Mouse (Mus musculus): ENCODE measurements around the gene Kcnt1. TPM values are rescaled to one million over a fixed set of nuclear protein-coding genes. Genes with fewer than 3 reads are reported as not detected.
"Not testable (repeated sequence)": the region's sequence is repeated elsewhere in the genome, so short reads cannot be mapped to it uniquely, and the experiment has no call there.

Kcnt1 gene
- total RNA-seq (2015; ENCODE audit: low replicate concordance), result not detected in 2 replicates
- not detected in 2 replicates for total RNA-seq (2017; ENCODE audit: low replicate concordance)

- ATAC-seq (replicated peaks; ENCODE audit: low FRiP score, poor library complexity, severe bottlenecking), result no peak
These were observed at the start of gene Kcnt1 for GRCm38 (mm10) chr2:25863337-25864131. TSS of gene Kcnt1 (plus strand) at chr2:25863734.

GRCm38 (mm10) chr2:25815748-25816147 is 47.8 kb upstream of the Kcnt1 start, which contains the start of gene Glt6d1:
TSS of gene Glt6d1 (minus strand) at chr2:25815848.
- ATAC-seq (replicated peaks; ENCODE audit: low FRiP score, poor library complexity, severe bottlenecking), result not testable (repeated sequence)

- ATAC-seq (replicated peaks; ENCODE audit: low FRiP score, poor library complexity, severe bottlenecking), result no peak
These were observed 40.7 kb upstream of the Kcnt1 start, which contains the start of gene Lcn9 for GRCm38 (mm10) chr2:25822806-25823205. TSS of gene Lcn9 (plus strand) at chr2:25823153.

- no peak for ATAC-seq (replicated peaks; ENCODE audit: low FRiP score, poor library complexity, severe bottlenecking)
These were observed 38.8 kb upstream of the Kcnt1 start for GRCm38 (mm10) chr2:25824751-25825150.

- ATAC-seq (replicated peaks; ENCODE audit: low FRiP score, poor library complexity, severe bottlenecking), result no peak
These were observed 35.1 kb upstream of the Kcnt1 start for GRCm38 (mm10) chr2:25828344-25828947.

- no peak for ATAC-seq (replicated peaks; ENCODE audit: low FRiP score, poor library complexity, severe bottlenecking)
These were observed 32.7 kb upstream of the Kcnt1 start for GRCm38 (mm10) chr2:25830786-25831185.

GRCm38 (mm10) chr2:25836291-25836690 is 27.2 kb upstream of the Kcnt1 start:
- peak; percentile 79 for ATAC-seq (replicated peaks; ENCODE audit: low FRiP score, poor library complexity, severe bottlenecking)

GRCm38 (mm10) chr2:25842161-25842560 is 21.4 kb upstream of the Kcnt1 start:
- ATAC-seq (replicated peaks; ENCODE audit: low FRiP score, poor library complexity, severe bottlenecking), result no peak

- no peak for ATAC-seq (replicated peaks; ENCODE audit: low FRiP score, poor library complexity, severe bottlenecking)
These were observed 20.8 kb upstream of the Kcnt1 start for GRCm38 (mm10) chr2:25842758-25843157.

- no peak for ATAC-seq (replicated peaks; ENCODE audit: low FRiP score, poor library complexity, severe bottlenecking)
These were observed 19.4 kb upstream of the Kcnt1 start for GRCm38 (mm10) chr2:25844097-25844496.

- ATAC-seq (replicated peaks; ENCODE audit: low FRiP score, poor library complexity, severe bottlenecking), result no peak
These were observed 17.0 kb upstream of the Kcnt1 start for GRCm38 (mm10) chr2:25846516-25846915.

GRCm38 (mm10) chr2:25847226-25847625 is 16.3 kb upstream of the Kcnt1 start, which contains the start of gene Sohlh1:
TSS of gene Sohlh1 (minus strand) at chr2:25847248.
- no peak for ATAC-seq (replicated peaks; ENCODE audit: low FRiP score, poor library complexity, severe bottlenecking)

GRCm38 (mm10) chr2:25850330-25850729 is 13.2 kb upstream of the Kcnt1 start:
- peak; percentile 49; the same call in 1 of the 2 replicates for ATAC-seq (replicated peaks; ENCODE audit: low FRiP score, poor library complexity, severe bottlenecking)

- ATAC-seq (replicated peaks; ENCODE audit: low FRiP score, poor library complexity, severe bottlenecking), result no peak
These were observed 10.9 kb upstream of the Kcnt1 start for GRCm38 (mm10) chr2:25852626-25853025.

- no peak for ATAC-seq (replicated peaks; ENCODE audit: low FRiP score, poor library complexity, severe bottlenecking)
These were observed 9.5 kb upstream of the Kcnt1 start for GRCm38 (mm10) chr2:25853998-25854397.

- ATAC-seq (replicated peaks; ENCODE audit: low FRiP score, poor library complexity, severe bottlenecking), result no peak
These were observed 3.6 kb upstream of the Kcnt1 start for GRCm38 (mm10) chr2:25859891-25860290.

- no peak for ATAC-seq (replicated peaks; ENCODE audit: low FRiP score, poor library complexity, severe bottlenecking)
These were observed 1.5 kb upstream of the Kcnt1 start for GRCm38 (mm10) chr2:25862038-25862437.

GRCm38 (mm10) chr2:25862696-25863270 is 751 bp upstream of the Kcnt1 start:
- ATAC-seq (replicated peaks; ENCODE audit: low FRiP score, poor library complexity, severe bottlenecking), result no peak; the same call in 1 of the 2 replicates

- ATAC-seq (replicated peaks; ENCODE audit: low FRiP score, poor library complexity, severe bottlenecking), result no peak
These were observed 696 bp downstream of the Kcnt1 start for GRCm38 (mm10) chr2:25864230-25864629.

GRCm38 (mm10) chr2:25865412-25865811 is 1.9 kb downstream of the Kcnt1 start:
- ATAC-seq (replicated peaks; ENCODE audit: low FRiP score, poor library complexity, severe bottlenecking), result no peak

GRCm38 (mm10) chr2:25866656-25867055 is 3.1 kb downstream of the Kcnt1 start:
- no peak for ATAC-seq (replicated peaks; ENCODE audit: low FRiP score, poor library complexity, severe bottlenecking)
